Comparison of ENCODE assay signal across 16 mouse cellular contexts in the genomic region with DNA sequence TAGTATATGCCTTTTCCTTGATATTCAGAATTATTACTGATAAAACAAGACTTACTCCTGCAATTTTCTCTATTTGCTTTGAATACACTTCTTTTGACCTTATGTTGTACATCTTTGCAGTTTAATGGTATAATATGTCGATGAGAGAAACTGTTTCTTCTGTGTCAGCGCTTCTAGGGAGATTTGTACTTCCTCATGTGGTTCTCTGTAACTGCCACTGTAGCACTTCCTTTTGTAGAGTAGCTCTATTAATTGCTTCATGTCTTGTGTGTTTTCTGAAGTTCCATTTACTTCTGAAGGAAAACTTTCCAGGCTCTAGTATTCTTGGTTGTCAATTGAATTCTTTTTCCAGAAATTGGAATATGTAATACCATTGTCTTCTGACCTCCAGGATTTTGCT.
"Had no signal": no experiment of that assay in that cellular context is flagged by ENCODE, and none has a peak within 500 bp of the region (broad histone marks: within the 10 kb centered on the region; RNA-seq: fewer than 3 reads in every experiment).

No protein-coding gene starts in this region.

- H3K9ac ChIP-seq: liver, embryonic 12.5 days; liver, embryonic 15.5 days; lung, embryonic 15.5 days; midbrain, embryonic 13.5 days had no signal

- ATAC-seq: intestine, postnatal 0 days; liver, embryonic 12.5 days; midbrain, embryonic 13.5 days had no signal

- H3K27ac ChIP-seq: kidney, postnatal 0 days; layer of hippocampus, adult 2 months; liver, embryonic 12.5 days; liver, embryonic 15.5 days; lung, embryonic 15.5 days; midbrain, embryonic 10.5 days; midbrain, embryonic 13.5 days; stomach, postnatal 0 days had no signal

- H3K4me1 ChIP-seq: liver, embryonic 12.5 days; liver, embryonic 15.5 days; midbrain, embryonic 10.5 days; midbrain, embryonic 13.5 days had no signal

- H3K4me2 ChIP-seq: liver, embryonic 12.5 days; liver, embryonic 15.5 days; lung, embryonic 15.5 days; midbrain, embryonic 13.5 days had no signal

- H3K4me3 ChIP-seq: layer of hippocampus, adult 2 months; liver, embryonic 12.5 days; liver, embryonic 15.5 days; lung, embryonic 15.5 days; midbrain, embryonic 10.5 days; midbrain, embryonic 13.5 days had no signal

- H3K9me3 ChIP-seq: liver, embryonic 12.5 days; liver, embryonic 15.5 days; lung, embryonic 15.5 days; midbrain, embryonic 10.5 days; midbrain, embryonic 13.5 days had no signal

- DNase-seq: kidney, adult 2 months; kidney, postnatal 25 days; layer of hippocampus, adult 9-11 months; lung, adult 18-20 months; lung, postnatal 14 days; thymus, adult 2 months; thymus, postnatal 36 days had no signal

- H3K27me3 ChIP-seq: liver, embryonic 12.5 days; liver, embryonic 15.5 days; lung, embryonic 15.5 days; midbrain, embryonic 13.5 days had no signal

- H3K36me3 ChIP-seq: liver, embryonic 12.5 days; liver, embryonic 15.5 days; lung, embryonic 15.5 days; midbrain, embryonic 10.5 days; midbrain, embryonic 13.5 days had no signal
